In the genomic region with DNA sequence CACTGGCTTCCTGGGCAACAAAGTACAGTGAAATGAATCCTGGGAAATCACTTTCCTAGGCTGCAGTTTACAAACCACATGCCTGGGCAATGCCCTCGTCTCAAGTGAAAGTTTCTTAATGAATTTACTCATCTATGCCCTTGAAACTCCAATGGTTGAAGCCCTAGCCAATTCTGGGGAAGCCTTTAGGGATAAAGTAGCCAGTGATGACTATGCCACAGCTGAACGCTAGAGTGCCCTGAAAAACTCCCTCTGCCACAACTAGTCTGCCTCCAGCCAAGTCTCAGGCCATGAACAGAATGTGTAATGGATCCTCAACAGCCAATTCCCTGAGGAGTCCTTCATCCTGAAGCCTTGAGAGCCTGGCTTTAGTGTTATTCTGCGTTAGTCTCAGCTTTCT, we compare ENCODE assay signal across 9 mouse cellular contexts. TPM values are rescaled to one million over a fixed set of nuclear protein-coding genes. Genes with fewer than 3 reads are reported as not detected.
DNase-seq lines count a peak whose midpoint lies in the region; ATAC-seq and TF ChIP-seq lines count a peak whose summit lies in the region.
"Had no signal": no experiment of that assay in that cellular context is flagged by ENCODE, and none has a peak within 500 bp of the region (broad histone marks: within the 10 kb centered on the region; RNA-seq: fewer than 3 reads in every experiment).

No protein-coding gene starts in this region.

- H3K36me3 ChIP-seq in lung, embryonic 14.5 days (ENCODE audit: insufficient read depth) = no peaks in the 10 kb centered on the region
- no peaks in the 10 kb centered on the region for H3K36me3 ChIP-seq in forebrain, embryonic 14.5 days (ENCODE audit: control insufficient read depth, insufficient read depth, low read length)
- H3K36me3 ChIP-seq: neural tube, embryonic 13.5 days had no signal

- H3K4me2 ChIP-seq in lung, embryonic 14.5 days = 0 out of 2 replicates have a peak overlapping the region, but pooled peaks have one; percentile 12
- no peak overlapping the region for H3K4me2 ChIP-seq in forebrain, embryonic 14.5 days (ENCODE audit: low read length)
- H3K4me2 ChIP-seq: neural tube, embryonic 13.5 days had no signal

- H3K4me3 ChIP-seq in lung, embryonic 14.5 days (ENCODE audit: low read depth, low read length) = no peak overlapping the region
- H3K4me3 ChIP-seq in olfactory bulb, adult 2 months (ENCODE audit: insufficient read depth, low read depth, low read length) = no peak overlapping the region
- H3K4me3 ChIP-seq in forebrain, embryonic 14.5 days (ENCODE audit: low read depth, low read length) = no peak overlapping the region
- H3K4me3 ChIP-seq: neural tube, embryonic 13.5 days had no signal

- H3K9me3 ChIP-seq in lung, embryonic 14.5 days (ENCODE audit: low read depth, low read length) = no peaks in the 10 kb centered on the region
- no peaks in the 10 kb centered on the region for H3K9me3 ChIP-seq in forebrain, embryonic 14.5 days (replicated peaks; ENCODE audit: control insufficient read depth, low read length)
- H3K9me3 ChIP-seq: neural tube, embryonic 13.5 days had no signal

- no peak for TF ChIP-seq POLR2A in olfactory bulb, adult 2 months (IDR thresholded peaks at IDR 0.05; ENCODE audit: insufficient read depth, low read depth, low read length)

- ATAC-seq in lung, embryonic 14.5 days (ENCODE audit: insufficient read depth) = no peak
- ATAC-seq in forebrain, embryonic 14.5 days = no peak

- no peak for DNase-seq in lung, embryonic 14.5 days
- no peak for DNase-seq in lung, adult 18-20 months
- peak; percentile 44 for DNase-seq in ZHBTc4 (ENCODE audit: low read depth, low spot score)
- DNase-seq in embryo, embryonic 10.5 days (ENCODE audit: low spot score) = peak; percentile 31
- no peak for DNase-seq in forebrain, embryonic 14.5 days (ENCODE audit: low spot score)
- DNase-seq in heart, adult 11 months = no peak

- WGBS in lung, embryonic 14.5 days = 73% methylated on average over 3 of the region's 3 CpGs
- 55% methylated on average over 3 of the region's 3 CpGs for WGBS in olfactory bulb, adult 2 months
- WGBS in forebrain, embryonic 14.5 days = 77% methylated on average over 3 of the region's 3 CpGs

- H3K27me3 ChIP-seq in lung, embryonic 14.5 days (ENCODE audit: insufficient read depth, low read length) = no peaks in the 10 kb centered on the region
- H3K27me3 ChIP-seq in forebrain, embryonic 14.5 days (replicated peaks; ENCODE audit: control insufficient read depth, insufficient read depth, low read length) = no peaks in the 10 kb centered on the region
- H3K27me3 ChIP-seq: neural tube, embryonic 13.5 days had no signal

- no peak for TF ChIP-seq CTCF in lung, embryonic 14.5 days (IDR thresholded peaks at IDR 0.05; ENCODE audit: low read depth)
- TF ChIP-seq CTCF in olfactory bulb, adult 2 months (IDR thresholded peaks at IDR 0.05; ENCODE audit: insufficient read depth, low read depth, low read length) = no peak

- H3K27ac ChIP-seq in lung, embryonic 14.5 days (ENCODE audit: low read depth) = peak overlapping the region; percentile 56; the same call in 1 of the 2 replicates
- peak overlapping the region; percentile 32; the same call in 1 of the 2 replicates for H3K27ac ChIP-seq in olfactory bulb, adult 2 months (ENCODE audit: insufficient read depth, low read depth, low read length)
- H3K27ac ChIP-seq in forebrain, embryonic 14.5 days (ENCODE audit: low read depth, low read length) = no peak overlapping the region
- H3K27ac ChIP-seq: kidney, postnatal 0 days; neural tube, embryonic 13.5 days had no signal

- no peak overlapping the region for H3K9ac ChIP-seq in lung, embryonic 14.5 days
- no peak overlapping the region for H3K9ac ChIP-seq in forebrain, embryonic 14.5 days (ENCODE audit: low read length)
- H3K9ac ChIP-seq: neural tube, embryonic 13.5 days had no signal

- H3K4me1 ChIP-seq in lung, embryonic 14.5 days (ENCODE audit: insufficient read depth) = peaks cover 11% of the 10 kb centered on the region
- peaks cover 29% of the 10 kb centered on the region for H3K4me1 ChIP-seq in olfactory bulb, adult 2 months (ENCODE audit: control insufficient read depth, insufficient read depth, low read length)
- H3K4me1 ChIP-seq in forebrain, embryonic 14.5 days (ENCODE audit: control insufficient read depth, insufficient read depth, low read length) = peaks cover 7% of the 10 kb centered on the region

RNA-seq across cellular contexts. Expression of a gene that starts 8.5 kb away (rescaled TPM):
- 32.2 and 33.0 TPM in 2 replicates for polyA plus RNA-seq in lung, embryonic 14.5 days (2014; fragmentation: Nextera tagmentation; extraction: Ambion mirVana)
- not detected in 2 replicates for polyA plus RNA-seq in olfactory bulb, adult 2 months (2012; ENCODE audit: insufficient read depth, insufficient read length, low replicate concordance, missing spikeins)
- 11.3 and 15.1 TPM in 2 replicates for polyA plus RNA-seq in forebrain, embryonic 14.5 days (2014; fragmentation: Nextera tagmentation; extraction: Ambion mirVana)

Comparison
In these comparisons a context has a peak if more than half of its experiments do, and no peak if none do; other contexts are left out.
1. DNase-seq: peak in ZHBTc4 (single experiment) and embryo, embryonic 10.5 days (single experiment); none in lung, embryonic 14.5 days (single experiment), lung, adult 18-20 months (0 of 2), forebrain, embryonic 14.5 days (single experiment) and heart, adult 11 months (single experiment).